Mouse (Mus musculus) hindbrain, embryonic 13.5 days (tissue): ENCODE data around the gene Atp5d. TPM values are rescaled to one million over a fixed set of nuclear protein-coding genes. Genes with fewer than 3 reads are reported as not detected.

Source experiments
- ATAC-seq: fragments of 200-750 bp; cut with Nextera tagmentation; 2 replicates; pipeline ENCODE4 v1.8.0; 2017; ENCODE audit warnings: moderate TSS enrichment; ENCODE audit not compliant: low FRiP score
- H3K27ac ChIP-seq: fragments of 300-500 bp; sonication (generic); 2 replicates; pipeline ENCODE4 v1.5.1; 2015; ENCODE audit warnings: inconsistent platforms, mild to moderate bottlenecking, moderate library complexity
- H3K27me3 ChIP-seq: fragments of 300-500 bp; sonication (generic); 2 replicates; pipeline ENCODE4 v1.6.1; 2015; ENCODE audit warnings: mild to moderate bottlenecking, inconsistent platforms
- H3K36me3 ChIP-seq: fragments of 300-500 bp; sonication (generic); 2 replicates; pipeline ENCODE4 v1.6.1; 2015; ENCODE audit warnings: mild to moderate bottlenecking, inconsistent platforms
- H3K4me1 ChIP-seq: fragments of 300-500 bp; sonication (generic); replicated peaks from 2 replicates; pipeline ENCODE4 v1.6.1; 2015; ENCODE audit warnings: inconsistent platforms
- H3K4me2 ChIP-seq: fragments of 300-500 bp; sonication (generic); 2 replicates; pipeline ENCODE4 v1.6.1; 2015; ENCODE audit warnings: inconsistent platforms, mild to moderate bottlenecking, moderate library complexity
- H3K4me3 ChIP-seq: fragments of 300-500 bp; sonication (generic); 2 replicates; pipeline ENCODE4 v1.5.1; 2015; ENCODE audit warnings: mild to moderate bottlenecking, inconsistent platforms
- H3K9ac ChIP-seq: fragments of 300-500 bp; sonication (generic); 2 replicates; pipeline ENCODE4 v1.6.1; 2015; ENCODE audit warnings: mild to moderate bottlenecking, inconsistent platforms
- H3K9me3 ChIP-seq: fragments of 300-500 bp; sonication (generic); 2 replicates; pipeline ENCODE4 v1.6.1; 2016; ENCODE audit warnings: inconsistent platforms
- WGBS: fragments of 180-500 bp; shearing (Covaris S2); methylation state at CpG from one replicate; pipeline ENCODE4 v1.1.7; 2015; 5-methylcytosine and 5-hydroxymethylcytosine counted together
- polyA plus RNA-seq: library from polyadenylated mRNA; unstranded; fragments of >200 nt; fragmentation: Nextera tagmentation; extraction: Ambion mirVana; gene quantifications from 2 replicates; pipeline ENCODE4 v1.2.1, GENCODE M21; 2015

Gene Atp5d
- polyA plus RNA-seq, 1 experiment from 2014 or later: 449 TPM

DNA sequence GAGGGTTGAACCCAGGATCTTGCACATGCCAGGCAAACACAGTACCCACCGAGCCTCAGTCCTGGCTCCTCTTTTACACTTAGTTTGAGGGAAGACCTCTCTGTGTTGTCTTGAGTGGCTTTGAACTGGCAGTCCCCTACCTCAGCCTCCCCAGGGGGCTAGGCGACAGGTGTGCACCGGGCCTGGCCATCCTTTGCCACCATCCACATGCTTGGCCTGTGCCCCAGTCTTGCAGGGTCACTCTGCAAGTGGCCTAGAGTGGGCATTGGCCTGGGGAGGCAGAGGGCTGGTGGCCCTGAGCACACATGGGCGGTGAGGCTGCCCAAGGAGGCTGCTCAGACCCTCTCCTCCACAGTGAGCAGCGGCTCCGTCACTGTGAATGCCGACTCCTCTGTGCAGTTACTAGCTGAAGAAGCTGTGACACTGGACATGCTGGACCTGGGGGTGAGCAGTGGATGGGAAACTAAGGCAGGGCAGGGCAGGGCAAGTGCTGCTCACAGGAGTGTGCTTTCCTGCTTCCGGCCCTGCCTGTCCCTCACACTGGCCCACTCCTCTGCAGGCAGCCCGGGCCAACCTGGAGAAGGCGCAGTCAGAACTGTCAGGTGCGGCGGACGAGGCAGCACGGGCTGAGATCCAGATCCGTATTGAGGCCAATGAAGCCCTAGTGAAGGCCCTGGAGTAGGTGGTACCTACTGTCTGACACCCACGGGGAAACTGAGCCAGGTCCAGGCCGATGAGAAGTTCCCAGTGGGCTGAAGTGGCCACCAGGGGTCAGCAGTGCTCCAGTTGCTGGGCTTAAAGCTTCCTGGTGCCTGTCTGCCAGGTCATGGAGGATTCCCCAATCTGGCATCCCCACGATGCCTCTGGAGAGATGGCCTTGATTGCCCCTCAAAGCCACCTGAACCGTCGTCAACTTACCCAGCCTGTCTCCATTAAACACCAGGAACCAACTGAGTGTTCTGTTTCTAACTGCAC is 6.7 kb downstream of the Atp5d start:
- Histone ChIP-seq H3K27me3 (no peaks in the 10 kb centered on the region), H3K4me2 (0 out of 2 replicates have a peak overlapping the region, but pooled peaks have one; percentile 4), H3K9ac (peak overlapping the region; percentile 99), H3K36me3 (peaks cover 33% of the 10 kb centered on the region), H3K4me3 (peak overlapping the region; percentile 7; the same call in 1 of the 2 replicates), H3K4me1 (peaks cover 68% of the 10 kb centered on the region), H3K9me3 (no peaks in the 10 kb centered on the region), H3K27ac (peak overlapping the region; percentile 100)
- 74% methylated on average over 20 of the region's 20 CpGs for WGBS
- no peak for ATAC-seq

GRCm38 (mm10) chr10:80145896-80146295 is 7.5 kb downstream of the Atp5d start:
- Histone ChIP-seq H3K27ac (peak overlapping the region; percentile 100), H3K4me1 (peaks cover 63% of the 10 kb centered on the region)

GRCm38 (mm10) chr10:80146568-80147011 is 8.2 kb downstream of the Atp5d start:
- H3K9me3 ChIP-seq: no peaks in the 10 kb centered on the region
- peak overlapping the region; percentile 100 for H3K27ac ChIP-seq

More at GRCm38 (mm10) chr10:80145896-80146295, 7.5 kb downstream of the Atp5d start:
- ATAC-seq: no peak
- Histone ChIP-seq H3K36me3 (peaks cover 33% of the 10 kb centered on the region), H3K9me3 (no peaks in the 10 kb centered on the region), H3K4me2 (no peak overlapping the region), H3K4me3 (peak overlapping the region; percentile 7; the same call in 1 of the 2 replicates), H3K9ac (peak overlapping the region; percentile 99; the same call in 1 of the 2 replicates), H3K27me3 (no peaks in the 10 kb centered on the region)
- WGBS: 84% methylated on average over 6 of the region's 6 CpGs

GRCm38 (mm10) chr10:80147146-80147718 is 8.8 kb downstream of the Atp5d start:
- Histone ChIP-seq H3K4me3 (peak overlapping the region; percentile 97), H3K36me3 (peaks cover 44% of the 10 kb centered on the region), H3K27me3 (no peaks in the 10 kb centered on the region), H3K9me3 (no peaks in the 10 kb centered on the region), H3K4me1 (peaks cover 61% of the 10 kb centered on the region), H3K27ac (peak overlapping the region; percentile 100), H3K9ac (peak overlapping the region; percentile 99), H3K4me2 (peak overlapping the region; percentile 68)
- no peak for ATAC-seq
- WGBS: 74% methylated on average over 5 of the region's 5 CpGs

More at GRCm38 (mm10) chr10:80146568-80147011, 8.2 kb downstream of the Atp5d start:
- WGBS: 73% methylated on average over 4 of the region's 4 CpGs
- no peak for ATAC-seq
- peaks cover 58% of the 10 kb centered on the region for H3K4me1 ChIP-seq
- peak overlapping the region; percentile 99 for H3K9ac ChIP-seq
- no peak overlapping the region for H3K4me2 ChIP-seq
- peak overlapping the region; percentile 97; the same call in 1 of the 2 replicates for H3K4me3 ChIP-seq
- no peaks in the 10 kb centered on the region for H3K27me3 ChIP-seq
- H3K36me3 ChIP-seq: peaks cover 38% of the 10 kb centered on the region

GRCm38 (mm10) chr10:80147719-80148601 is 9.5 kb downstream of the Atp5d start, which contains the start of gene Midn:
Midn (plus strand) TSS chr10:80148272.
- no peaks in the 10 kb centered on the region for H3K27me3 ChIP-seq
- WGBS: 1% methylated on average over 37 of the region's 42 CpGs
- H3K27ac ChIP-seq: peak within 1 kb of the TSS; percentile 100
- ATAC-seq: peak; percentile 29
- no peaks in the 10 kb centered on the region for H3K9me3 ChIP-seq
- H3K4me1 ChIP-seq: peaks cover 63% of the 10 kb centered on the region
- peaks cover 51% of the 10 kb centered on the region for H3K36me3 ChIP-seq
- H3K4me2 ChIP-seq: peak within 1 kb of the TSS; percentile 68
- H3K4me3 ChIP-seq: peak within 1 kb of the TSS; percentile 97
- peak within 1 kb of the TSS; percentile 99 for H3K9ac ChIP-seq

DNA sequence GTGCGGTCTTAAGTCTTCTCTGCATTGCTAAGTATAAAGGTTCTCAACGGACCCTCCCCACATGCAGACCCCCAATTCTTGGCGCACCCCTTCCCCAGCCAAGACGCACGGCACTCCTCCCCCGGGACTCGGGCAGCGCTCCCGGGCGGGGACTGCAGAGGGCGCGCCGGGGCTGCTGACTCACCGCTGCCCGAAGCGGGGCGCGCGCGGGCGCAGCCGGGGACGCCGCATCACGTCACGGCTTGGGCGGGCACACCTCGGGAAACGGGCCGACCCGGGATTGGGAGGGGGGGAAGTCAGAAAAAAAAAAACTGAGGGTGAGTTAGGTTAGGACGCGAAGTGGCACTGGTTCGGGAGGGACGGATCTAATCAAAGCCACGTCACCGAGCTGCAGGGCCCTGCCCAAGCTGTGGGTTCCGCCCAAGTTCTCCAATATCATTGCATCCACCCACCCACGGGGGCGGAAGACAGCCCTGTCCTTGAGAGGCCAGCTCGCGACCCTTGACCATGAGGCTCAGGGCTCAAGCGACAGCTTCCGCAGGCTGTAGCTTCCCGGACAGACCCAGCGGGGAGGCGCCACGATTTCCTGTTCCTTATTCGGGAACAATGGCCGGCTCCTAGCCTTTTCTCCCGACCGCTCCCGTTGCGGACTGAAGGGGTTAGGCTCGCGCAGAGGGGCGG is 10.3 kb downstream of the Atp5d start:
- Histone ChIP-seq H3K9me3 (no peaks in the 10 kb centered on the region), H3K4me2 (peak overlapping the region; percentile 68), H3K36me3 (peaks cover 56% of the 10 kb centered on the region), H3K27me3 (no peaks in the 10 kb centered on the region), H3K9ac (peak overlapping the region; percentile 99), H3K4me3 (peak overlapping the region; percentile 97), H3K4me1 (peaks cover 63% of the 10 kb centered on the region), H3K27ac (peak overlapping the region; percentile 100)
- 1% methylated on average over 52 of the region's 57 CpGs for WGBS
- peak; percentile 43 for ATAC-seq

DNA sequence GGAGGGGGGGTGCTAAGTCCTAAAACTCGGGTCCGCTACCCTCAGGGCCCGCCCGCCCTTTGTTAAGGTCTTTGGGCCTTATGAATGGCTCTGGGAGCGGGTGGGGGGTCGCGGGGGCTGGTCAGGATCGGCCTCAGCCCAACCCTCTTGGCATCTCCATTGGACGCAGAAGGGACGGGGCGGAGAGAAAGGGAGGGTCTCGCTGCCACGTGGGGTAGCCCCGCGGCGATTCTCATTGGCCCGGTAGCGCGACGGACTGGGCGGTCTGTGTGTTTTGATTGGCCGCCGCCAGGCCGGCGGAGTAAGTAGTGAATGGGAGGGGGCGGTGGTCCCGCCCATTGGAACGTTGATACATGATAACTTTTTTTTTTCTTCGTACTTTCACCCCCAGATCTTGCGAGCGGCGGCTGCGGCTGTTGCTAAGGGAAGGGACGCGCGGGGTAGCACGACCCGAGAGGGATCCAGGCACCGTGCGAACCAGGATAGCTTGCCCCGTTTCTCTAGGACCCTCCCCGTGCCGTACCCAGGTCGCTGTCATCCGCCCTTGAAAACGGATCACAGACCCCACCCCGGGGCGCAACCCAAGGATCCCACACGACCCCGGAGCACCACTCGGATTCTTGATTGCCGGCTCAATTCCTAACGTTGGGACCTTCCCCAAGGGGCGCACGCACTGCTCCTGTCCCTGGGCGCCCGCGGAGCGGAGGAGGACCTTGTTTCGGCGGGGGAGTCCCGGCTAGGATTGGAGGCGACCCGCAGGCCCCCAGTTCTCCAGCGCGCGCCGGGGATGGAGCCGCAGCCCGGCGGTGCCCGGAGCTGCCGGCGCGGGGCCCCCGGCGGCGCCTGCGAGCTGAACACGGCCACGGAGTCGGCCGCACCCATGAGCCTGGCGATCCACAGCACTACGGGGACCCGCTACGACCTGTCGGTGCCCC is 11.1 kb downstream of the Atp5d start:
- H3K9me3 ChIP-seq: no peaks in the 10 kb centered on the region
- WGBS: under 1% methylated on average over 88 of the region's 88 CpGs
- peak overlapping the region; percentile 98 for H3K4me2 ChIP-seq
- H3K4me3 ChIP-seq: peak overlapping the region; percentile 97
- peak overlapping the region; percentile 100 for H3K9ac ChIP-seq
- H3K27ac ChIP-seq: peak overlapping the region; percentile 100
- peak; percentile 80 for ATAC-seq
- H3K36me3 ChIP-seq: peaks cover 56% of the 10 kb centered on the region
- no peaks in the 10 kb centered on the region for H3K27me3 ChIP-seq
- H3K4me1 ChIP-seq: peaks cover 67% of the 10 kb centered on the region

DNA sequence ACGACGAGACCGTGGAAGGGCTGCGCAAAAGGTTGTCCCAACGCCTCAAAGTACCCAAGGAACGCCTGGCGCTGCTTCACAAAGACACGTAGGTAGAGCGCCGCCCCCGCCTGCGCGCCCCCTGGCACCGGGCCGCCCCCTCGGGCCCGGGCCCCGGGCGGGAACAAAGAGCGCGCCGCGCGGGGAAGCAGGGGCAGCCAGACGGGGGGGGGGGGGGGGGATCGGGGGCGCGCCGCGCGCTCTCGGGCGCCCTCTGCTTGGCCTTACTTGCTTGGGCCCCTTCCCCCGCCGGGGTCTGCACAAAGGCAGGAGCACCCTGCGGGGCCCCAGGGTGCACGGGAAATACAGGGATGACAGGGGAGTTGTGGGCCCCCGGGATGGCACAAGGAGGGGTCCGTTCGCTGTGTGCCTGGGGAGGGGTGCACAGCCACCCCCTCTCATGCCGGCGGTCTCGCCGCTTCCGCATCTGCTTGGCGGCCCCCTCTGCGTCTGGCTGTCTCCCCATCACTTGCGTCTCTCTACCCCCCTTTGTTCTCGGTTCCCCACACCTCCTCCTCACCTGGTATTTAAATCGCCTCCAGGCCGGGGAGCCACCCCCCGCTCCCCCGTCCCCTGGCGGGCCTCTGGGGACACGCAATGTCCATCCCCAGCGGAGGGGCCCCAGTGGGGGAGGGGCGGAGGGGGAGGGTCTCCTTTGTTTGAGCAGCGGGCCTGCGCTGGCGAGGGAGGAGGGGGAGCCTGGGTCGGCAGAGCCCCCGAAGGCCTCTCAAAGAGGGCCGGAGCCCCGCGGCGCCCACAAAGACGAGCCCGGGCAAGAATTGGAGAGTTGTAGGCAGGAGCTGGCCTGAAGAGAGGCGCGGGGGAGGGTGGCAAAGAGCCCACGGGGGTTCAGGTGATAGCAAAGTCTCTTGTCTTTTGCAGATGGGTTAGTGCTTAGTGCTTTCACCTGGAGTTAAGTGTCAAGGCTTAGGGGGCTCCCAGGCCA is 12.1 kb downstream of the Atp5d start:
- H3K27me3 ChIP-seq: no peaks in the 10 kb centered on the region
- peaks cover 68% of the 10 kb centered on the region for H3K4me1 ChIP-seq
- ATAC-seq: no peak
- peak overlapping the region; percentile 97 for H3K4me3 ChIP-seq
- H3K27ac ChIP-seq: peak overlapping the region; percentile 100
- WGBS: under 1% methylated on average over 58 of the region's 71 CpGs
- peaks cover 57% of the 10 kb centered on the region for H3K36me3 ChIP-seq
- peak overlapping the region; percentile 98 for H3K4me2 ChIP-seq
- H3K9me3 ChIP-seq: no peaks in the 10 kb centered on the region
- H3K9ac ChIP-seq: peak overlapping the region; percentile 100

GRCm38 (mm10) chr10:80151211-80152034 is 13.0 kb downstream of the Atp5d start:
- H3K27ac ChIP-seq: peak overlapping the region; percentile 100
- peak overlapping the region; percentile 97 for H3K4me3 ChIP-seq
- H3K9ac ChIP-seq: peak overlapping the region; percentile 100
- no peaks in the 10 kb centered on the region for H3K27me3 ChIP-seq
- no peak for ATAC-seq
- under 1% methylated on average over 26 of the region's 26 CpGs for WGBS
- H3K9me3 ChIP-seq: no peaks in the 10 kb centered on the region
- H3K4me2 ChIP-seq: peak overlapping the region; percentile 98
- peaks cover 57% of the 10 kb centered on the region for H3K36me3 ChIP-seq
- H3K4me1 ChIP-seq: peaks cover 68% of the 10 kb centered on the region
